Mouse (Mus musculus) midbrain, embryonic 15.5 days (tissue): ENCODE data around the gene Serpina12. TPM values are rescaled to one million over a fixed set of nuclear protein-coding genes. Genes with fewer than 3 reads are reported as not detected.

Experiments
- ATAC-seq: fragments of 200-750 bp; cut with Nextera tagmentation; replicated peaks from 2 replicates; pipeline ENCODE4 v1.8.0; 2017; ENCODE audit warnings: moderate TSS enrichment
- H3K27ac ChIP-seq: fragments of 300-500 bp; sonication (generic); 2 replicates; pipeline ENCODE4 v1.5.1; 2015; ENCODE audit warnings: mild to moderate bottlenecking, inconsistent platforms
- H3K27me3 ChIP-seq: fragments of 300-500 bp; sonication (generic); replicated peaks from 2 replicates; pipeline ENCODE4 v1.6.1; 2015; ENCODE audit warnings: inconsistent platforms
- H3K36me3 ChIP-seq: fragments of 300-500 bp; sonication (generic); replicated peaks from 2 replicates; pipeline ENCODE4 v1.6.1; 2015; ENCODE audit warnings: inconsistent platforms
- H3K4me1 ChIP-seq: fragments of 300-500 bp; sonication (generic); 2 replicates; pipeline ENCODE4 v1.6.1; 2015; ENCODE audit warnings: inconsistent platforms
- H3K4me2 ChIP-seq: fragments of 300-500 bp; sonication (generic); 2 replicates; pipeline ENCODE4 v1.6.1; 2015; ENCODE audit warnings: inconsistent platforms, mild to moderate bottlenecking, moderate library complexity
- H3K4me3 ChIP-seq: fragments of 300-500 bp; sonication (generic); 2 replicates; pipeline ENCODE4 v1.5.1; 2015; ENCODE audit warnings: mild to moderate bottlenecking, inconsistent platforms
- H3K9ac ChIP-seq: fragments of 300-500 bp; sonication (generic); 2 replicates; pipeline ENCODE4 v1.6.1; 2015; ENCODE audit warnings: mild to moderate bottlenecking, inconsistent platforms
- H3K9me3 ChIP-seq: fragments of 300-500 bp; sonication (generic); 2 replicates; pipeline ENCODE4 v1.6.1; 2016; ENCODE audit warnings: inconsistent platforms
- WGBS: fragments of 180-500 bp; shearing (Covaris S2); methylation state at CpG from one replicate; pipeline ENCODE4 v1.1.7; 2015; ENCODE audit warnings: mixed read lengths; 5-methylcytosine and 5-hydroxymethylcytosine counted together
- polyA plus RNA-seq: library from polyadenylated mRNA; unstranded; fragments of >200 nt; fragmentation: Nextera tagmentation; extraction: Ambion mirVana; gene quantifications from 2 replicates; pipeline ENCODE4 v1.2.1, GENCODE M21; 2015

Gene Serpina12
- polyA plus RNA-seq, 1 experiment from 2014 or later = not detected

DNA sequence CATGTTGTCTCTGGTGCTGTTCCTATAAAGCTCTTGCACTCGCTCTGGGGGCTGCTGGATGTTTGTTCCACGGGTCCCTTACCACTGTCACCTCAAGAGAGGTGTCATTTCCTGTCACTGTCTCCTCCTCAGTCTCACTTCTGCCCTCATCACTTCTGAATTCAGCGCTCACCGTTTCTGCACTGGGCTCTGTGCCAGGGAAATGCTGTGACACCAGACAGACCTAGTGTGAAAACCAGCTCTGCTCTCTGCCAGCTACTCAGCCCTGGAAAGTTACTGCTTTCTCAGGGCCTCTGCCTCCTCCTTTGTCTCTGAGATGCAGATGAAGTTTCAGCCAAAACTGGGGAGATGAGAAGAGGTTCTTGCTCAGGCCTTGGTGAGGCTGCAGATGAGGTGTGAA lies 12.8 kb upstream of the Serpina12 start:
- no peaks in the 10 kb centered on the region for H3K4me1 ChIP-seq
- no peak overlapping the region for H3K4me3 ChIP-seq
- H3K36me3 ChIP-seq = no peaks in the 10 kb centered on the region
- no peak for ATAC-seq
- H3K27ac ChIP-seq = no peak overlapping the region
- no peaks in the 10 kb centered on the region for H3K27me3 ChIP-seq
- H3K9me3 ChIP-seq = no peaks in the 10 kb centered on the region
- no peak overlapping the region for H3K9ac ChIP-seq
- WGBS = 54% methylated on average over 4 of the region's 4 CpGs
- H3K4me2 ChIP-seq = no peak overlapping the region

GRCm38 (mm10) chr12:104055755-104056154 lies 11.5 kb upstream of the Serpina12 start:
- Histone ChIP-seq H3K27ac (no peak overlapping the region), H3K4me3 (no peak overlapping the region), H3K9me3 (no peaks in the 10 kb centered on the region), H3K4me1 (no peaks in the 10 kb centered on the region), H3K9ac (no peak overlapping the region), H3K36me3 (no peaks in the 10 kb centered on the region), H3K4me2 (no peak overlapping the region), H3K27me3 (no peaks in the 10 kb centered on the region)
- ATAC-seq = no peak
- WGBS = 87% methylated on average over 8 of the region's 8 CpGs

GRCm38 (mm10) chr12:104053995-104054394 lies 9.8 kb upstream of the Serpina12 start:
- Histone ChIP-seq H3K27ac (no peak overlapping the region), H3K27me3 (no peaks in the 10 kb centered on the region), H3K4me3 (no peak overlapping the region), H3K4me1 (no peaks in the 10 kb centered on the region), H3K9me3 (no peaks in the 10 kb centered on the region), H3K4me2 (no peak overlapping the region), H3K9ac (no peak overlapping the region), H3K36me3 (no peaks in the 10 kb centered on the region)
- WGBS = 63% methylated on average over 1 of the region's 1 CpGs
- no peak for ATAC-seq

DNA sequence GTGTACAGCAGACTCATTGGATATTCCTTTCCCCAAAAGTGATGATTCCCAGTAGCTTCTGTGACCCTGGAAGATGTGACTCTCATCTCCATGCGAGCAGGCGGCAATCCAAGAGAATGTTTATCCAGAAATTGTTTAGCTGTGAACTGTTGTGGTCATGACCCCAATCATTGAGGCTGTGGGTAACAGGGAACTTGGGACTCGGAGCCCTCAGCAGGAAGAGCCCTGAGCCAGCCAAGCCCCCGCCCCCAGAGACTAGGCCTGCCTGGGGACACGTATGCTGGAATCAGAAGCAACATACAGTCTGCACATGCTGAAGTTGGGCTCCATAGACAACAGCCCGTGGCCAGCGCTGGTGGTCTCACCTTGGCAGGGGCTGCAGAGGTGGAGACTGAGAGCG lies 1.5 kb upstream of the Serpina12 start:
- 90% methylated on average over 8 of the region's 8 CpGs for WGBS
- Histone ChIP-seq H3K36me3 (no peaks in the 10 kb centered on the region), H3K27ac (no peak overlapping the region), H3K4me1 (no peaks in the 10 kb centered on the region), H3K4me2 (no peak overlapping the region), H3K4me3 (no peak overlapping the region), H3K27me3 (no peaks in the 10 kb centered on the region), H3K9me3 (no peaks in the 10 kb centered on the region), H3K9ac (no peak overlapping the region)
- no peak for ATAC-seq

- Histone ChIP-seq H3K9ac (no peak overlapping the region), H3K36me3 (no peaks in the 10 kb centered on the region), H3K4me2 (no peak overlapping the region), H3K4me3 (no peak overlapping the region), H3K9me3 (no peaks in the 10 kb centered on the region), H3K27me3 (no peaks in the 10 kb centered on the region), H3K27ac (no peak overlapping the region), H3K4me1 (no peaks in the 10 kb centered on the region)
- WGBS = 91% methylated on average over 2 of the region's 2 CpGs
- ATAC-seq = no peak
These were observed 1.5 kb downstream of the Serpina12 start for GRCm38 (mm10) chr12:104042753-104043152.

- Histone ChIP-seq H3K36me3 (no peaks in the 10 kb centered on the region), H3K9ac (no peak overlapping the region), H3K27me3 (no peaks in the 10 kb centered on the region), H3K4me3 (no peak overlapping the region), H3K9me3 (no peaks in the 10 kb centered on the region), H3K27ac (no peak overlapping the region), H3K4me1 (no peaks in the 10 kb centered on the region), H3K4me2 (no peak overlapping the region)
- 60% methylated on average over 6 of the region's 6 CpGs for WGBS
- ATAC-seq = no peak
These were observed 2.8 kb downstream of the Serpina12 start for GRCm38 (mm10) chr12:104041401-104041800.

- H3K9ac ChIP-seq = no peak overlapping the region
- no peaks in the 10 kb centered on the region for H3K4me1 ChIP-seq
- no peak overlapping the region for H3K4me3 ChIP-seq
- H3K27ac ChIP-seq = no peak overlapping the region
- no peak overlapping the region for H3K4me2 ChIP-seq
- H3K36me3 ChIP-seq = no peaks in the 10 kb centered on the region
- H3K9me3 ChIP-seq = no peaks in the 10 kb centered on the region
- ATAC-seq = no peak
- no peaks in the 10 kb centered on the region for H3K27me3 ChIP-seq
- WGBS = 88% methylated on average over 7 of the region's 7 CpGs
These were observed 6.1 kb downstream of the Serpina12 start for GRCm38 (mm10) chr12:104038181-104038580.

DNA sequence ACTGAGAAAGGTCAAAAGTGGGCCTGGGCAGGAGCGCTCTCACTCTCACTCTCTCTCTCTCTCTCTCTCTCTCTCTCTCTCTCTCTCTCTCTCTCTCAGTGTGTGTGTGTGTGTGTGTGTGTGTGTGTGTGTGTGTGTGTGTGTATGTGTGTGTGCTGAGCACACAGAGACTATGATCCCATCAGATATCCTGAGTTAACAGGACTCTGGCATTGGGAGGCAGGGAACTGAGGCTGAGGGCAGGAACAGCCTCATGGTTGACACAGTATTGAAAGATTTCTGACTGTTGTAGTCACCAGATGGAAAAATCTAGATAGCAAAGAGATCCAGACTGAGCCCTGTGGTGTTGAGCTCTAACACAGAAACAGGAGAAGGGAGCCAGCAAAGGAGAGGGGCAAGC lies 10.5 kb downstream of the Serpina12 start:
- H3K9ac ChIP-seq = no peak overlapping the region
- H3K27ac ChIP-seq = no peak overlapping the region
- no peaks in the 10 kb centered on the region for H3K9me3 ChIP-seq
- H3K27me3 ChIP-seq = no peaks in the 10 kb centered on the region
- H3K4me1 ChIP-seq = no peaks in the 10 kb centered on the region
- 90% methylated on average over 1 of the region's 1 CpGs for WGBS
- no peak overlapping the region for H3K4me3 ChIP-seq
- H3K36me3 ChIP-seq = no peaks in the 10 kb centered on the region
- no peak for ATAC-seq
- no peak overlapping the region for H3K4me2 ChIP-seq

GRCm38 (mm10) chr12:104029986-104030385 lies 14.3 kb downstream of the Serpina12 start:
- H3K4me2 ChIP-seq = no peak overlapping the region
- H3K4me1 ChIP-seq = no peaks in the 10 kb centered on the region
- H3K9ac ChIP-seq = no peak overlapping the region
- H3K36me3 ChIP-seq = no peaks in the 10 kb centered on the region
- no peak overlapping the region for H3K27ac ChIP-seq
- no peaks in the 10 kb centered on the region for H3K27me3 ChIP-seq
- H3K4me3 ChIP-seq = no peak overlapping the region
- H3K9me3 ChIP-seq = no peaks in the 10 kb centered on the region
- ATAC-seq = no peak
- 45% methylated on average over 8 of the region's 8 CpGs for WGBS

DNA sequence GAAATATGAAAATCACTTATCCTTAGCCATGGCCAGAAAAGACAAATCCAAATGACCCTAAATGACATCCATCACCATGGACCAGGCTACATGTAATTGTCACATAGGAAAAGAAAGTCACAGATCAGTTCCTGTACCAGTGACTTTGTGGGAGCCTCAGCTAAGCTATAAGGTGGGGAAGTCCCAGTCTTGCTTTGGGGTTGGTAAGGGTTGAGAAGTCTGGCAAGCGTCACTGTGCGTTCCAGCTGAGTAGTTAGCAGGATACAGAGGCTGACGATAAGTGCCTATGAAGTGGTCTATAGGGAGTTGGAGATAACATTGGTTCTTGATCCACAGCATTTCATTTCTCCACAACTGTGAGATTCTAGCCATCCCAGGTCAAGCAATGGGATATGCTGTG lies 29.0 kb downstream of the Serpina12 start:
- Histone ChIP-seq H3K27me3 (no peaks in the 10 kb centered on the region), H3K9me3 (no peaks in the 10 kb centered on the region), H3K4me1 (no peaks in the 10 kb centered on the region), H3K36me3 (no peaks in the 10 kb centered on the region), H3K4me2 (no peak overlapping the region), H3K27ac (no peak overlapping the region), H3K9ac (no peak overlapping the region), H3K4me3 (no peak overlapping the region)
- ATAC-seq = no peak
- 88% methylated on average over 3 of the region's 3 CpGs for WGBS

- Histone ChIP-seq H3K27ac (no peak within 1 kb of the TSS), H3K36me3 (no peaks in the 10 kb centered on the region), H3K27me3 (no peaks in the 10 kb centered on the region), H3K9ac (no peak within 1 kb of the TSS), H3K4me3 (no peak within 1 kb of the TSS), H3K4me2 (no peak within 1 kb of the TSS), H3K4me1 (no peaks in the 10 kb centered on the region), H3K9me3 (no peaks in the 10 kb centered on the region)
- ATAC-seq = no peak
- 90% methylated on average over 6 of the region's 6 CpGs for WGBS
These were observed 30.6 kb downstream of the Serpina12 start, which contains the start of gene Serpina9 for GRCm38 (mm10) chr12:104013620-104014019. Gene Serpina9, minus strand, starts transcription at chr12:104013755.

DNA sequence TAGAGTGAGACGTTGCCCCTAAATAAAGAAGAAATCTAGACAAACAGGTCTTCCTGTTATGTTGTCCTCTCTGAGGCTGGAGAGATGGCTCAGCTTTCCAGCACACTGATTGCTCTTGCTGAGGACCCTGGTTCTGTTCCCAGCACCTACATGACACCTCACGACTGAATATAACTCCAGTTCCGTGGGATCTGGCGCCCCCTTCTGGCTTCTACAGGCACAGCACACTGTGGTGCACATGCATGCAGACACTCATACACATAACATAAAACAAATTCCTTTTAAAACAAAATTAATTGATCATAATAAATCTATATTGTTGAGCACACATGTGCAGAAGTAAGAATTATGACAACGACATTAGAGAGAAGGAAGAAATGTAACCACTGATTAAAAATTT lies 39.6 kb downstream of the Serpina12 start:
- Histone ChIP-seq H3K27ac (no peak overlapping the region), H3K4me2 (no peak overlapping the region), H3K27me3 (no peaks in the 10 kb centered on the region), H3K9me3 (no peaks in the 10 kb centered on the region), H3K4me3 (no peak overlapping the region), H3K4me1 (no peaks in the 10 kb centered on the region), H3K36me3 (no peaks in the 10 kb centered on the region), H3K9ac (no peak overlapping the region)
- ATAC-seq = no peak
- 82% methylated on average over 5 of the region's 5 CpGs for WGBS

GRCm38 (mm10) chr12:104003238-104003612 lies 41.0 kb downstream of the Serpina12 start:
- H3K27ac ChIP-seq = no peak overlapping the region
- H3K9ac ChIP-seq = no peak overlapping the region
- H3K36me3 ChIP-seq = no peaks in the 10 kb centered on the region
- H3K4me3 ChIP-seq = no peak overlapping the region
- H3K4me2 ChIP-seq = no peak overlapping the region
- WGBS = 59% methylated on average over 4 of the region's 4 CpGs
- H3K4me1 ChIP-seq = no peaks in the 10 kb centered on the region
- ATAC-seq = no peak
- no peaks in the 10 kb centered on the region for H3K9me3 ChIP-seq
- H3K27me3 ChIP-seq = no peaks in the 10 kb centered on the region
